Mouse (Mus musculus) mouse embryonic stem cell (cell line): ENCODE measurements around the gene Cckar.

Experiments
- in situ Hi-C, 2 experiments: fragments of 300-500 bp; cut with MboI; formaldehyde crosslinking; loops; 1 replicate in 1 of 2; 3 replicates in 1 of 2; pipeline ENCODE4 v1.14.3; 2019 to 2020; ENCODE audit warnings: low sequenced_read_pairs in 2 of 2, low pct_unique_long_range_greater_than_20kb in 1 of 2, mixed read lengths in 1 of 2; ENCODE audit not compliant: unreplicated experiment in 1 of 2

Gene Cckar

GRCm38 (mm10) chr5:53707235-53708177 is at the start of gene Cckar:
Cckar (minus strand) TSS chr5:53707705.
- in situ Hi-C loops, result no loop called here

- in situ Hi-C loops, result no loop called here
Observed at GRCm38 (mm10) chr5:53744061-53744460, 36.6 kb upstream of the Cckar start.

- in situ Hi-C loops, result no loop called here
Observed at GRCm38 (mm10) chr5:53732933-53733332, 25.4 kb upstream of the Cckar start.

- in situ Hi-C loops, result no loop called here
Observed at GRCm38 (mm10) chr5:53727606-53728005, 20.1 kb upstream of the Cckar start.

GRCm38 (mm10) chr5:53726011-53726410 is 18.5 kb upstream of the Cckar start:
- in situ Hi-C loops, result no loop called here

GRCm38 (mm10) chr5:53716462-53716861 is 9.0 kb upstream of the Cckar start:
- in situ Hi-C loops, result no loop called here

GRCm38 (mm10) chr5:53711277-53711676 is 3.8 kb upstream of the Cckar start:
- in situ Hi-C loops, result no loop called here

- in situ Hi-C loops, result no loop called here
Observed at GRCm38 (mm10) chr5:53708191-53708590, 686 bp upstream of the Cckar start.

- in situ Hi-C loops, result no loop called here
Observed at GRCm38 (mm10) chr5:53702686-53703085, 4.8 kb downstream of the Cckar start.

GRCm38 (mm10) chr5:53697794-53698193 is 9.7 kb downstream of the Cckar start:
- in situ Hi-C loops, result loop anchor here in 1 of 2 experiments (25.0 kb wide), 1 partner anchor 360 kb away; no protein-coding TSS in a partner anchor

- in situ Hi-C loops, result loop anchor here in 1 of 2 experiments (25.0 kb wide), 1 partner anchor 359 kb away; no protein-coding TSS in a partner anchor
Observed at GRCm38 (mm10) chr5:53696701-53697100, 10.8 kb downstream of the Cckar start.

- in situ Hi-C loops, result loop anchor here in 1 of 2 experiments (25.0 kb wide), 1 partner anchor 355 kb away; no protein-coding TSS in a partner anchor
Observed at GRCm38 (mm10) chr5:53692662-53693061, 14.8 kb downstream of the Cckar start.

- in situ Hi-C loops, result loop anchor here in 1 of 2 experiments (25.0 kb wide), 1 partner anchor 355 kb away; no protein-coding TSS in a partner anchor
Observed at GRCm38 (mm10) chr5:53692100-53692499, 15.4 kb downstream of the Cckar start.

GRCm38 (mm10) chr5:53691577-53691976 is 15.9 kb downstream of the Cckar start:
- in situ Hi-C loops, result loop anchor here in 1 of 2 experiments (25.0 kb wide), 1 partner anchor 354 kb away; no protein-coding TSS in a partner anchor

- in situ Hi-C loops, result loop anchor here (10.0 to 25.0 kb wide), 2 partner anchors 351 to 426 kb away; no protein-coding TSS in a partner anchor
Observed at GRCm38 (mm10) chr5:53688326-53688725, 19.2 kb downstream of the Cckar start.

- in situ Hi-C loops, result loop anchor here (10.0 to 25.0 kb wide), 2 partner anchors 349 to 428 kb away; no protein-coding TSS in a partner anchor
Observed at GRCm38 (mm10) chr5:53686379-53686778, 21.1 kb downstream of the Cckar start.

- in situ Hi-C loops, result loop anchor here (10.0 to 25.0 kb wide), 2 partner anchors 348 to 429 kb away; no protein-coding TSS in a partner anchor
Observed at GRCm38 (mm10) chr5:53685623-53686022, 21.9 kb downstream of the Cckar start.

GRCm38 (mm10) chr5:53684417-53684816 is 23.1 kb downstream of the Cckar start:
- in situ Hi-C loops, result loop anchor here (10.0 to 25.0 kb wide), 2 partner anchors 347 to 430 kb away; no protein-coding TSS in a partner anchor

GRCm38 (mm10) chr5:53683916-53684315 is 23.6 kb downstream of the Cckar start:
- in situ Hi-C loops, result loop anchor here (10.0 to 25.0 kb wide), 2 partner anchors 347 to 431 kb away; no protein-coding TSS in a partner anchor
